Mouse (Mus musculus) thymus, adult 2 months (tissue): Measurements from ENCODE around the gene Zfp78. TPM values are rescaled to one million over a fixed set of nuclear protein-coding genes. Genes with fewer than 3 reads are reported as not detected.
A peak's percentile ranks its signal among the peaks of the same experiment; 100 is the strongest.

Experiments used
- DNase-seq: peaks from one replicate; pipeline ENCODE4 v3.0.0; 2021
- H3K27ac ChIP-seq: fragments of 200-500 bp; 2 replicates; pipeline ENCODE4 v1.5.1; 2012; ENCODE audit warnings: low read length, control low read depth; ENCODE audit not compliant: control insufficient read depth, insufficient read depth
- H3K27me3 ChIP-seq: fragments of 200-500 bp; 2 replicates; pipeline ENCODE4 v1.6.1; 2012; ENCODE audit warnings: mild to moderate bottlenecking, low read length, moderate library complexity, mixed read lengths; ENCODE audit not compliant: control insufficient read depth, insufficient read depth
- H3K36me3 ChIP-seq: fragments of 200-500 bp; 2 replicates; pipeline ENCODE4 v1.6.1; 2012; ENCODE audit warnings: mild to moderate bottlenecking, low read length, moderate library complexity; ENCODE audit not compliant: control insufficient read depth, insufficient read depth
- H3K4me1 ChIP-seq: fragments of 200-500 bp; replicated peaks from 2 replicates; pipeline ENCODE4 v1.6.1; 2012; ENCODE audit warnings: low read length; ENCODE audit not compliant: control insufficient read depth, insufficient read depth
- H3K4me3 ChIP-seq: fragments of 200-500 bp; 2 replicates; pipeline ENCODE4 v1.5.1; 2012; ENCODE audit warnings: mild to moderate bottlenecking, low read length, control low read depth, moderate library complexity; ENCODE audit not compliant: control insufficient read depth, insufficient read depth
- CTCF ChIP-seq: fragments of 200-500 bp; IDR thresholded peaks from 2 replicates; pipeline ENCODE4 v1.5.1; 2012; ENCODE audit warnings: mild to moderate bottlenecking, control low read depth, low read length, moderate library complexity, borderline replicate concordance; ENCODE audit not compliant: control insufficient read depth, poor library complexity, insufficient read depth; ENCODE audit errors: extremely low read depth
- POLR2A ChIP-seq: fragments of 200-500 bp; IDR thresholded peaks from 2 replicates; pipeline ENCODE4 v1.6.1; 2012; ENCODE audit warnings: mild to moderate bottlenecking, low read length, control low read depth, moderate library complexity; ENCODE audit not compliant: control insufficient read depth, poor library complexity, insufficient read depth; ENCODE audit errors: extremely low read depth
- WGBS: fragments of 180-500 bp; shearing (Covaris S2); methylation state at CpG from one replicate; pipeline ENCODE4 v1.1.7; 2018; 5-methylcytosine and 5-hydroxymethylcytosine counted together
- polyA plus RNA-seq: library from polyadenylated mRNA; depleted of rRNA; stranded (reverse); fragments of >200 nt; gene quantifications from 2 replicates; pipeline ENCODE4 v1.2.3, GENCODE M21; 2012; rRNA removed

Zfp78 gene
- 0.50 and 0.53 TPM in 2 replicates for polyA plus RNA-seq

DNA sequence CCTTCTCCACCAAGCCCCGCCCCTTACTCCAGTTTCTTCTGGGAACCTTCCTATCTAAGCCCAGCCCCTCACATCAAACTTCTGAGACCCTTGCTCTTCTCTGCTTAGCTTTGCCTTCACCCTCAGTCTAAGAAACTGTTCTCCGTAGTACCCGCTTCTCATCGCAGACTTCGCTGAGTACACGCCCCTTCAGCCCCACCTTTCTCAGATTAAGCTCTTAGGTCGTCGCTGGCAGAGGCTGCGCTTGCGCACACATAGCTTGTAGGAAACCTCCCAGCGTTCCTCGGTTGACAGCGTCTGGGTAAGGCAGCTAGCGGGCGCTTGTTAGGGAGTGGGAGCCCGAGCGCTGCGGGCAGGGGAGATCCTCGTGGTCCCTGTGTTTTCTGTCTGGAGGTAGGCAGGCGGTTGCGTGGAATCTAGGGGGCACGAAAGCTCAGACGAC is at the start of gene Zfp78:
Gene Zfp78, plus strand, starts transcription at position 234 of the 442 bp plus-strand sequence.
- H3K27ac ChIP-seq, result peak within 1 kb of the TSS; percentile 75
- no peaks in the 10 kb centered on the region for H3K27me3 ChIP-seq
- H3K4me1 ChIP-seq, result peaks cover 3% of the 10 kb centered on the region
- TF ChIP-seq POLR2A, result peak; percentile 43; the same call in 1 of the 2 replicates
- 0 out of 2 replicates have a peak, but pooled peaks have one; percentile 21 for TF ChIP-seq CTCF
- H3K4me3 ChIP-seq, result peak within 1 kb of the TSS; percentile 88
- WGBS, result under 1% methylated on average over 23 of the region's 23 CpGs
- DNase-seq, result peak; percentile 77
- H3K36me3 ChIP-seq, result no peaks in the 10 kb centered on the region

DNA sequence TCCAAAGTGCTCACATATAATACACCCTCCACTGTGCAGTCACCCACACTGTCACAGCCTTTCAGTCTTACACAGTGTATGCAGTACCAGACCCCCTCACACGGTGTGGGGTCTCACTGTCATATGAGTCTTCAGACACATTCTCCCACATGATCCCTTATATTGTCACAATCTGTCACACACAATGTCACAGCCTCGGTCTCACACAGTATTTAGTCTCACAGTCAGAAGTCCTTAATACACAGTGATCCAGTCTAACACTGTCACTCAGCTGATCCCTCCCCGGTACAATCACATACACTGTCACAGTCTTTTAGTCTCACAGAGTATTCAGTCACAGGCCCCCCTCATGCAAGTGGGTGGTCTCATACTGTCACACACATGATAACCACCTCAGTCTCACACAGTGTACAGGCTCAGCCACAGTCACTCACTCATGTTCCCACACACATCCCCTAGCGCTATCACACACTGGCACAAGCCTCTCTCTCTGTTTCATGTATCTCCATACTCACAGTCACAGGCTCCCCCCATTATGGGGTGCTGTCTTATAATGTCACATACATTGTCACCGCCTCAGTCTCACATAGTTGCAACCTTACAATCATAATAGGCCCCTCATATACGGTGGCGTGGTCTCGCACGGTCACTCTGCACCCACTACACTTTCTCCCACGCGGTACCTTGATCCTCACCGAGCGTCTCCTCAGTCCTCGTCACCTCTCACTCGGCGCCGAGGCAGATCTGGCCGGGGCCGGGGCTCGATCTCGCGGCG is 32.4 kb upstream of the Zfp78 start:
- no peaks in the 10 kb centered on the region for H3K27me3 ChIP-seq
- H3K4me3 ChIP-seq, result peak overlapping the region; percentile 74
- H3K36me3 ChIP-seq, result no peaks in the 10 kb centered on the region
- TF ChIP-seq CTCF, result no peak
- TF ChIP-seq POLR2A, result no peak
- peaks cover 4% of the 10 kb centered on the region; the same call in 1 of the 2 replicates for H3K4me1 ChIP-seq
- peak; percentile 12 for DNase-seq
- no peak overlapping the region for H3K27ac ChIP-seq
- 17% methylated on average over 23 of the region's 23 CpGs for WGBS

DNA sequence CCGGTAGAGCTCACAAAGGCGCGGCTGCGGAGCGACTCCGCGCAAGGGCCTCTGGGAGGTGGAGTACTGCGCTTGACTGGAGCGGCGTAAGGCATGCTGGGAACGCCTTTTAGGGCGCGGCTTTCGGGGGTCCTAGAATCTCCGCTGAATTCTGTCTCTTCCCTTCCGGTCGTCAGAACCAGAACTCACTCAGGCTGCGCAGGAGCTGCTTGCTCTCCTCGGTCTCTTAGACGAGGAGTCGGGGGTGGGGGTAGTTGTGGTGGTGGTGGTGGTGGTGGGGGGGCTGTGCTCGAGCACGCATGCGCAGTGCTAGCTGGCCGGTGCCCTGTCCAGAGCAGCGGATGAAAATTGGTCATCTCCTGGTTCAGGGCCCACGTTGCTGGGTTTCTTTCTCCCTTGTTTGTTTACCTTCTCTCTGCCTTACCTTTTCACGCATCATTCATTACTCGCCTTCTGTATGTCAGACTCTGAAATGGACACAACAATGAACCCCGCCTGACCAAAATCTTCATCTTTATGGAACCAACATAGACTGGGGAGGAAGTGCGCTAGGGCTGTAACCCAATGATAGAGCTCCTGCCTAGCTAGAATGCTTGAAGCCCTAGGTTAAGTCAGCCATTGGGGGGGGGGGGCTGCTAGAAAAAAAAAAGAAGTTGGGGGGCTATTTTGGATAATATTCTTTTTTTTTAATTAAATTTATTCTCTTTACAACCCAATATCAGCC is 31.7 kb upstream of the Zfp78 start, which contains the start of gene Zfp583:
Gene Zfp583, minus strand, starts transcription at position 53 of the 724 bp plus-strand sequence.
- Histone ChIP-seq H3K4me3 (peak within 1 kb of the TSS; percentile 74), H3K36me3 (no peaks in the 10 kb centered on the region), H3K27me3 (no peaks in the 10 kb centered on the region), H3K4me1 (peaks cover 4% of the 10 kb centered on the region; the same call in 1 of the 2 replicates), H3K27ac (no peak within 1 kb of the TSS)
- WGBS, result 9% methylated on average over 31 of the region's 31 CpGs
- TF ChIP-seq POLR2A (no peak), CTCF (0 out of 2 replicates have a peak, but pooled peaks have one; percentile 38)
- peak; percentile 85 for DNase-seq

DNA sequence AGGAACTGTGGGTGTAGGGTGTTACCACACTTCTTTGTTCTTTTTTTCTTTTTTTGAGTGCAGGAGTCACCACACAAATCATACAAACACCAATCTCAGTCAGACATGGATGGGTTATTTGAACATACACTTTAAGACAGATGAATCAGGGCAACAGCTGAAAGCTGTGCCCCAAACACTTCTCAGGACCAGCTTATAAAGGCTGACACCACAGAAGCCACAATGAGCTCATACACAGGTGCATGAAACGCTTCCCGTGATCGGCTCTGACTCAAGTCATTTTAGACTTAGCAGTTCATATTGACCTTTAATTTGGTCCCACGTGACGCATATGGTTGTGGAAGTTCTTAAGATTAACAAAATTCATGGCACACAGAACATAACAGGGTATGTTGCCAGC is 23.2 kb upstream of the Zfp78 start:
- no peak for TF ChIP-seq POLR2A
- TF ChIP-seq CTCF, result no peak
- 84% methylated on average over 5 of the region's 5 CpGs for WGBS
- Histone ChIP-seq H3K27me3 (no peaks in the 10 kb centered on the region), H3K4me1 (0 out of 2 replicates have a peak, but pooled peaks cover 2% of the 10 kb centered on the region), H3K36me3 (no peaks in the 10 kb centered on the region), H3K4me3 (no peak overlapping the region), H3K27ac (no peak overlapping the region)
- no peak for DNase-seq

DNA sequence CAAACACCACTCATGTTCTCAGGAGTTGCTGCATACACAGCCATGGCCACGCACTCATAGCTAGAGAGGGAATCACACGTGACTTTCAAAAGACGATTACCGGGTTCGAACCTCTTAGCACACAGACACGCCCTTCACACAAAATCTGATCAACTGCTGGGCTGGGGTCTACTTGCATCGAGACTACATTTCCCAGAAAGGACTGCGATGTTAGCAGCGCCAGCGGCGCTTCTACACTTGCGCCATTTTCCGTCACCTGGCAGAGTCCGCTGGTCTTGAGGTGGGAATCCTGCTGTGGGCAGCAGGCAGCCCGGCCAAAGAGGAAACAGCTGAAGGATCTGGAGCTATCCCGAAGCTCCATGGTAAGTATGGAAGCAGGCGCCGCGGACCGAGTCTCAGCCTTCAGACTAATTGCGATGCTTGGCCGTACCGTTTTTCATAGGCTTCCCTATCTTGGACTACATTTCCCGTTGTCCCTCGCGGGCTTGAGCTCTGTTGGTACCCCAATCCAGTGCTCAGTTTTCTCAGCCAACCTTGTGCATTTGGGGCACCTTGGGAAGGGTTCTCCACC is 19.5 kb upstream of the Zfp78 start, which contains the start of gene Gm3854:
Gene Gm3854, plus strand, starts transcription at position 259 of the 571 bp plus-strand sequence.
- Histone ChIP-seq H3K27me3 (no peaks in the 10 kb centered on the region), H3K27ac (no peak within 1 kb of the TSS), H3K4me1 (0 out of 2 replicates have a peak, but pooled peaks cover 2% of the 10 kb centered on the region), H3K36me3 (no peaks in the 10 kb centered on the region), H3K4me3 (peak within 1 kb of the TSS; percentile 65)
- TF ChIP-seq CTCF (no peak), POLR2A (0 out of 2 replicates have a peak, but pooled peaks have one; percentile 18)
- peak; percentile 40 for DNase-seq
- WGBS, result 1% methylated on average over 26 of the region's 26 CpGs

DNA sequence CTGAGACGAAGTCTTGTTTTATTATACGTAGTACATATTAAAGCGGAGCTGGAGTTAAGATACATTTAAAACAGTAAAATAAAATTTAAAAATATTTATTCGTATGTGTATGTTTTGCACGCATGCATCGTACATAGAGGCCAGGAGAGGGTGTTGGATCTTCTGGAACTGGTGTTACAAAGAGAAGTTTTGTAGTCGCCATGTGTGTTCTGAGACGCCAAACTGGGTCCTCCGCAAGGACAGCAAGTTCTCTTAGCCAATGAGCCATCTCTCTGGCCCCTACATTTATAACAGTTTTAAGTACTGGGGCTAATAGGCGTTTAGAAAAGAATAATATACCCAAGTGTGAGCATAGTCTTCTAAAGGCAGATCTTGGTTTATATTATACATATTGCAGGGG is 19.0 kb upstream of the Zfp78 start:
- 0 out of 2 replicates have a peak, but pooled peaks cover 2% of the 10 kb centered on the region for H3K4me1 ChIP-seq
- H3K27me3 ChIP-seq, result no peaks in the 10 kb centered on the region
- 53% methylated on average over 10 of the region's 10 CpGs for WGBS
- no peak overlapping the region for H3K27ac ChIP-seq
- no peak for DNase-seq
- H3K4me3 ChIP-seq, result no peak overlapping the region
- H3K36me3 ChIP-seq, result no peaks in the 10 kb centered on the region
- TF ChIP-seq CTCF, result no peak
- TF ChIP-seq POLR2A, result no peak
